Comparison of ENCODE assay signal across 23 mouse cellular contexts in the genomic region with DNA sequence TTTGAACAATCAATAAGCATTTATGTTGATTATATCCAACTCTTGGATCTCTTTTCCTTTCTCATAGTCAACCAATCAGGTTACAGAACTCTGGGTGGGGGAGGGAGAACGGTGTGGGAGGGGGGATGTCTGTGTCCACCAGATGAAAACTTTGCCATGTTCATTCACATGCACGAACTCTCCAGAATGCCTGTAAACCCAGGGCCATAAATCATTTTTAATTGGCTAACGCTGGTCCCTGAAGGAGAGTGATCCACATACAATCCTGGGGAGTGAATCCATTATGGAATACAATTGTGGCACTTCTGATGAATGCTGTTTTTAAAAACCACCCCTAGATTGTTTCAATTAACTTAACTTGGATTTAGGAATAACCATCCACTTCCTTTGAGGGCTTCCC.
"Had no signal": no experiment of that assay in that cellular context is flagged by ENCODE, and none has a peak within 500 bp of the region (broad histone marks: within the 10 kb centered on the region; RNA-seq: fewer than 3 reads in every experiment).

No protein-coding gene starts in this region.

- H3K27me3 ChIP-seq: heart, embryonic 13.5 days; heart, embryonic 15.5 days; hindbrain, embryonic 13.5 days; hindbrain, embryonic 15.5 days; limb, embryonic 12.5 days had no signal

- DNase-seq: gastrocnemius, postnatal 14 days; gastrocnemius, postnatal 36 days; heart, adult 2 months; heart, postnatal 14 days; heart, postnatal 36 days; kidney, adult 11 months; kidney, adult 2 months; kidney, adult 9 months; kidney, postnatal 10 days; kidney, postnatal 25 days; layer of hippocampus, adult 9-11 months; layer of hippocampus, postnatal 36 days; left cerebral cortex, postnatal 4 days; liver had no signal

- H3K27ac ChIP-seq: heart, adult 2 months; heart, embryonic 13.5 days; heart, embryonic 15.5 days; hindbrain, embryonic 13.5 days; hindbrain, embryonic 15.5 days; hindbrain, postnatal 0 days; limb, embryonic 12.5 days had no signal

- H3K4me1 ChIP-seq: heart, embryonic 15.5 days; hindbrain, embryonic 13.5 days; hindbrain, embryonic 15.5 days had no signal

- H3K9ac ChIP-seq: heart, embryonic 13.5 days; heart, embryonic 15.5 days; hindbrain, embryonic 13.5 days; hindbrain, embryonic 15.5 days; limb, embryonic 12.5 days had no signal

- H3K4me3 ChIP-seq: heart, adult 2 months; heart, embryonic 13.5 days; heart, embryonic 15.5 days; hindbrain, embryonic 13.5 days; hindbrain, embryonic 15.5 days; limb, embryonic 12.5 days had no signal

- H3K36me3 ChIP-seq: heart, embryonic 13.5 days; heart, embryonic 15.5 days; hindbrain, embryonic 13.5 days; hindbrain, embryonic 15.5 days; limb, embryonic 12.5 days had no signal

- H3K9me3 ChIP-seq: heart, embryonic 13.5 days; heart, embryonic 15.5 days; hindbrain, embryonic 13.5 days; hindbrain, embryonic 15.5 days; limb, embryonic 12.5 days had no signal

- ATAC-seq: intestine, embryonic 16.5 days had no signal

- H3K4me2 ChIP-seq: heart, embryonic 11.5 days; heart, embryonic 13.5 days; heart, embryonic 15.5 days; hindbrain, embryonic 13.5 days; hindbrain, embryonic 15.5 days; limb, embryonic 12.5 days; liver, embryonic 11.5 days had no signal
